Comparison of ENCODE assay signal across 18 mouse cellular contexts in the genomic region with DNA sequence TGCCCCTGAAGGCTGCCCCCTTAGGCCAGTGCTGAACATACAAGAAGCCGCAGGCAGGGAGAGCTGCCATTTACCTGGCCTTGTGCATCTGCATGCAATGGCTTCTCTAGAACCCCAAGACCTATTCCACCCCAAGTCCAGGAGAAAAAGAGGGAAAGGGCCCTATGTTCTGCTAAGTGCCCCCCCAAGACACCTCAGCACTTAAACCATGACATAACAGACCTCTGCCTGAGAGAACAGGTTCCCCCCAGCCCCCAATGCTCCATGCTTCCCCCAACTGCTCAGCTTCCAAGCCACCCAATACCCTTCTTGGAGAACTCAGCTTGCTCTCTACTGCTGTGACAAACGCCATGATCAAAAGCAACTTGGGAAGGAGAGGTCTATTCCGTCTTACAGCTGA. TPM values are rescaled to one million over a fixed set of nuclear protein-coding genes. Genes with fewer than 3 reads are reported as not detected.
A peak's percentile ranks its signal among the peaks of the same experiment; 100 is the strongest.
DNase-seq lines count a peak whose midpoint lies in the region; ATAC-seq lines count a peak whose summit lies in the region.
"Had no signal": no experiment of that assay in that cellular context is flagged by ENCODE, and none has a peak within 500 bp of the region (broad histone marks: within the 10 kb centered on the region; RNA-seq: fewer than 3 reads in every experiment).

No protein-coding gene starts in this region.

- H3K9ac ChIP-seq in midbrain, embryonic 11.5 days (ENCODE audit: low read length), result no peak overlapping the region
- H3K9ac ChIP-seq in midbrain, embryonic 16.5 days (ENCODE audit: low read depth, low read length), result no peak overlapping the region

- H3K27ac ChIP-seq in heart, embryonic 10.5 days, result no peak overlapping the region
- no peak overlapping the region for H3K27ac ChIP-seq in midbrain, embryonic 11.5 days (ENCODE audit: low read depth, low read length)
- no peak overlapping the region for H3K27ac ChIP-seq in midbrain, embryonic 16.5 days (ENCODE audit: low read length)

- peak; percentile 68 for DNase-seq in heart, adult 11 months
- DNase-seq in heart, embryonic 10.5 days (ENCODE audit: low spot score), result no peak
- peak; percentile 59 for DNase-seq in midbrain, embryonic 11.5 days (ENCODE audit: low spot score, missing footprints)
- DNase-seq: adrenal gland, adult 2 months; adrenal gland, adult 8-10 months; adrenal gland, postnatal 10 days; adrenal gland, postnatal 14 days; adrenal gland, postnatal 25 days; adrenal gland, postnatal 36 days; B cell, adult 2 months; cerebellum, adult 11 months; cerebellum, adult 11-12 months; cerebellum, adult 18-20 months had no signal

- no peak for ATAC-seq in midbrain, embryonic 11.5 days (ENCODE audit: low FRiP score)
- ATAC-seq in midbrain, embryonic 16.5 days, result no peak
- ATAC-seq: activated CD4-positive, CD25-positive, alpha-beta regulatory T cell, adult 4 months; CD4-positive, CD25-positive, alpha-beta regulatory T cell, adult 4 months; Patski had no signal

- H3K4me1 ChIP-seq in heart, embryonic 10.5 days, result no peaks in the 10 kb centered on the region
- H3K4me1 ChIP-seq in midbrain, embryonic 11.5 days (ENCODE audit: control insufficient read depth, insufficient read depth, low read length), result no peaks in the 10 kb centered on the region
- no peaks in the 10 kb centered on the region for H3K4me1 ChIP-seq in midbrain, embryonic 16.5 days (ENCODE audit: control insufficient read depth, insufficient read depth, low read length)

- no peaks in the 10 kb centered on the region for H3K36me3 ChIP-seq in heart, embryonic 10.5 days
- H3K36me3 ChIP-seq in midbrain, embryonic 11.5 days (ENCODE audit: control insufficient read depth, insufficient read depth, low read length), result no peaks in the 10 kb centered on the region
- no peaks in the 10 kb centered on the region for H3K36me3 ChIP-seq in midbrain, embryonic 16.5 days (ENCODE audit: control insufficient read depth, insufficient read depth, low read length)
- H3K36me3 ChIP-seq: G1E had no signal

- WGBS in heart, embryonic 10.5 days, result 77% methylated on average over 3 of the region's 3 CpGs
- WGBS in midbrain, embryonic 11.5 days, result 87% methylated on average over 3 of the region's 3 CpGs
- WGBS in midbrain, embryonic 16.5 days, result 86% methylated on average over 3 of the region's 3 CpGs

- H3K4me3 ChIP-seq in heart, embryonic 10.5 days, result no peak overlapping the region
- no peak overlapping the region for H3K4me3 ChIP-seq in midbrain, embryonic 11.5 days (ENCODE audit: low read depth, low read length)
- H3K4me3 ChIP-seq in midbrain, embryonic 16.5 days (ENCODE audit: low read depth, low read length), result no peak overlapping the region

- H3K4me2 ChIP-seq in midbrain, embryonic 11.5 days, result no peak overlapping the region
- no peak overlapping the region for H3K4me2 ChIP-seq in midbrain, embryonic 16.5 days (ENCODE audit: low read length)

- no peaks in the 10 kb centered on the region for H3K9me3 ChIP-seq in heart, embryonic 10.5 days
- no peaks in the 10 kb centered on the region for H3K9me3 ChIP-seq in midbrain, embryonic 11.5 days (ENCODE audit: control insufficient read depth, low read length)
- H3K9me3 ChIP-seq in midbrain, embryonic 16.5 days (replicated peaks; ENCODE audit: control insufficient read depth, low read length, poor library complexity, severe bottlenecking), result no peaks in the 10 kb centered on the region

- H3K27me3 ChIP-seq in heart, embryonic 10.5 days (ENCODE audit: insufficient read depth, poor library complexity, severe bottlenecking), result peaks cover 46% of the 10 kb centered on the region
- peaks cover under 1% of the 10 kb centered on the region for H3K27me3 ChIP-seq in midbrain, embryonic 11.5 days (ENCODE audit: control insufficient read depth, insufficient read depth, low read length)
- peaks cover 2% of the 10 kb centered on the region; the same call in 1 of the 2 replicates for H3K27me3 ChIP-seq in midbrain, embryonic 16.5 days (ENCODE audit: control insufficient read depth, insufficient read depth, low read depth, low read length)

RNA-seq across cellular contexts. Expression of a gene that starts 17.4 kb away (rescaled TPM):
- polyA plus RNA-seq in heart, embryonic 10.5 days (2016; fragmentation: Nextera tagmentation; extraction: Ambion mirVana), result 0.11 and 0.53 TPM in 2 replicates
- 0.61 and 0.71 TPM in 2 replicates for polyA plus RNA-seq in midbrain, embryonic 11.5 days (2014; fragmentation: Nextera tagmentation; extraction: Ambion mirVana)
- polyA plus RNA-seq in midbrain, embryonic 16.5 days (2015; fragmentation: Nextera tagmentation; extraction: Ambion mirVana), result 4.7 and 7.7 TPM in 2 replicates
- polyA plus RNA-seq: G1E had no signal
